Mouse (Mus musculus): ENCODE data around the gene Syk.

The Syk gene

DNA sequence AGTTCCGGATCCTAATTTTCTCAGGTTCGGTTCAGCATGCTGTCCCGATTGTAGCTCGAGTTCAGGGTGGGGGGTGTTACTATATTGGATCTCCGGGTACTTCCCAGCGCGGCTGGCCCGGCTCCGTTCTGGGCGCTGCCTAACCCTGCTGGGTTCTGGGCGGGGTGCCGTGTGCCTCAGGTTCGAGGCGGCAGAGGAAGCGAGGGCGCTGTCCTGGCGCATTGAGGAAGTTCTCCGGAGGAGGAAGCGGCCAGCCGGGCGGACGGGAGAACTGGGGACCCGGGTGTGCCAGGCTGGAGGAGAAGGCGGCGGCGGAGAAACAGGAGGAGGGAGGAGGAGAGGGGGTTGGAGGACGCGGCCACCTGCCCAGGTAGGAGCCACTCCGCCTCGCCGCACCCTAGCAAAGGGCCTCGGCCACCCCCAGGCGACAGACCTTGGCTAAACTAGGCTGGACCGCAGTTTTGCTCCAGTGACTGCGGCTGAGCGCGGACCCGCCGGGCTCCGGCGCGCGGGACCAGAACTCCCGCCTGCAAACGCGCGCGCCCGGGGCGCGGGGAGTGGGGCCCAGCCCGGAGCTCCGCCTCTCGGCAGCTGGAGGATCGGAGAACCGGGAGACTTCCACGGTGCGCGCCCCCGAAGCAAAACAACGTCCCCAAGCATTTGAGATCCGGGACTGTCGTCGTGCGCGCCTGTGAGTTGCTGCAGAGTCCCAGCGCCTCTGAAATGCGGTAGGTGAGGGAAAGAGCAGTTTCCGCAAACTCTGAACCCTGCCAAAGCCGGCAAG, at the start of gene Syk:
TSS of gene Syk (plus strand) at position 296 of the 784 bp plus-strand sequence.
- in situ Hi-C loops (cut with MboI, MseI) = no loop called here

DNA sequence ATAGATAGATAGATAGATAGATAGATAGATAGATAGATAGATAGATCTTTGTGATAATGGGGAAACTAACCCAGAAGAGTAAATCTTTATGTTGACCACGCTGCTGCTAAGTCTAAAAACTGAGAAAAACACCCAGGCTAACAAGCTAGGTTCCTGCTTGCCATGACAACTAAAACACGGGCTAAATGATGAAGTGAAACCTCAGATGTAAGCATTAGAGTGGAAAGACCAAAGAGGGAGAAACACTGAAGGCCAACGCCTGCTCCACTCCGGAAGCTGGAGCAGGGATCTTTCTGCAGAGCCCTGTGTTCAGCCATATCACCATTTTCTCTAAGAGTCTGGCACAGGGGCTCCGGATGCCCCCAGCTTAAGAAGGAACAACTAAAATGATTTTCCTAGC, 49.3 kb upstream of the Syk start:
- in situ Hi-C loops (cut with MboI, MseI) = loop anchor here in 1 of 2 experiments (5.0 kb wide), 1 partner anchor 91 kb away; no protein-coding TSS in a partner anchor

DNA sequence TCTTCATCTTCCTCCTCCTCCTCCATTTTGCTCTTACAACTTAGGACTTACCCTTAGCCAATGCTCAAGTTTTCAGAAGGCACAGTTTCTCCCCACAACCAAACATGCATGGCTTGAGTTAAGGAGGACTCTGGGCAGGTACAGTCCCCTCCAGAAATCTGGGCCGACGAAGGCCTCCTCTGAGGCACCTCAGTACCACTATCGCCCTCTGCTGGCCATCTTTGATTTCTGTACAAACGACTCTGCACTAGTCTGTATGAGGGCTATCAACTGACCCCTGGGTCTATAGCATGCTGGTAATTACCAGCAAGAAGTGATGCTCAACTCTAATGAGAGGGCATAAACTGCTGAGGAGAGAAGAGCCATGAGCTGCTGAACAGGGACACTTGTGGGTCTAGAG, 47.4 kb upstream of the Syk start:
- in situ Hi-C loops (cut with MboI, MseI) = loop anchor here (5.0 kb wide), 3 partner anchors 87 to 693 kb away; no protein-coding TSS in a partner anchor

DNA sequence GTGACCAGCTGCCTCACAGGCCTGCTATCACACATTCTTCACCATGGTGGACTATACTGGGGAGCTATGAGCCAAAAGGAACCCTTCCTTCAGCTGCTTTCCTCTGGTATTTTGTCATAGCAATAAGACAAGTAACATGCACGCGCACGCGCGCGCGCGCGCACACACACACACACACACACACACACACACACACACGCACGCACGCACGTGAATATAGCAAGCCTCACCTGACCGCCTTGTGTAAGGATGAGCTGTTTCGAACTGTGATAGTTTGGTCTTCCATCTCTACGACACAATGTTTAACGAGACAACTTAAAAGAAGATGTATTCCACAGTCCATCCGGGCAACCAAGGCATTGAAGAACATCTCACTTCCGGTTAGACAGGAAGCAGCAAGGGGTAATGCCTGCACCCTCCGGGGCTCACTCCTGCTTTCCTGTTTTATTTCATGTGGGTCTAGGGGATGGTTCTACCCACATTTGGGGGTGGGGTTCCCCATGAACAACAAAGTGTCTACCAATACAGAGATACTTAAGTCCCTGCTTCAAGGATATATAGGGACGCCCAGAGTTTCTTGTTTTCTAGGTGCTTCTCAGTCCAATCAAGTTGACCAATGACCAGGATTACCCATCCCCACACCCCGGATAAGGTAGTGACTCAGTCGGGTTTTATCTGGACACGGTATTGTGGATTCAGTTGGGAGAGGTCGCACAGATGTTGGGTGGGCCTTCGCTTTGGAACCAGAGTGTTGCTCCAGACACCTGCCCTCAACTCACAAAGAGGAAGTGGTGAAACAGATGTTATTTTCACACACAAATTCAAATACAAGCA, 45.0 kb upstream of the Syk start:
- in situ Hi-C loops (cut with MboI, MseI) = loop anchor here (5.0 kb wide), 3 partner anchors 84 to 696 kb away; no protein-coding TSS in a partner anchor

DNA sequence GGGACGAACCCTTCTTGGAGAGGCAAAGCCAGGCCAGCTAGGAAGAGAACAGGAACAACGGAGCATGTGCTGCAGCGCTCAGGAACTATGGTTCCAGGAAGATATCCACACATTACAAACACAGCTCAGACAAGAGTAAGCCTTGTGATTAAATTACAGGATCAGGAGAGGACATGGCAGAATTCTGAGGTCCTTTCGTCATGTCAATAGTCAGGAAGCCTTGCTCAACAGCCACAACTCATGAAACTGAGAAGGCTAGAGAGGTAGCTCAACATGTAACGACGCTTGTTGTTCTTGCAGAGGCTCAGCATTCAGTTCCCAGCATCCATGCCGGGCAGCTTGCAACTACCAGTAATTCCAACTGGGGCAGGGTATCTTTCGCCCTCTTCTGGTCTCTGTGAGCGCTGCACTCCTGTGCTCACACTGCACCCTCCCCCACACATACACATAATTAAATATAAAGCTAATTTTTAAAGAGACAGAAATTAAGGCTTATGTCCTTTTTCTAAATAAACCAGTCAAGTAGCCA, 44.3 kb upstream of the Syk start:
- in situ Hi-C loops (cut with MboI, MseI) = loop anchor here (5.0 kb wide), 3 partner anchors 84 to 696 kb away; no protein-coding TSS in a partner anchor

DNA sequence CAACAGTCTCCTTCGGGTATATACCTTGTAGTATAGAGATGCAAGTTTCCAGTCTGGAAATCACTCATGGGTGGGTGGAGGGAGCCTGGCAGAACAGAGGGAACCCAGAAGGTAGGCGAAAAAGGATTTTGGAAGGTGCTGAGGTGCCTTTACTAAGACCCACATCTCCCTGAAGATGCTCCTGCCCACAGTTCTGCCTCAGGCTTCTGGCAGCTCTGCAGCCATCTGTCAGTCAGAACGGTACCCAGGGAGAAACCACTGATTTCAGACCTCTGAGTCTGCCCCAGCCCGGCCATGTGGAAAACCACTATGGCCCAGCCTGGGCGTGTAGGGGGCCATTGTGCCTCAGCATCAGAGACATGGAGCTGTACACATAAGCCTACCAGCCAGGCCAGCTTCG, 43.5 kb upstream of the Syk start:
- in situ Hi-C loops (cut with MboI, MseI) = loop anchor here (5.0 kb wide), 3 partner anchors 83 to 697 kb away; no protein-coding TSS in a partner anchor

DNA sequence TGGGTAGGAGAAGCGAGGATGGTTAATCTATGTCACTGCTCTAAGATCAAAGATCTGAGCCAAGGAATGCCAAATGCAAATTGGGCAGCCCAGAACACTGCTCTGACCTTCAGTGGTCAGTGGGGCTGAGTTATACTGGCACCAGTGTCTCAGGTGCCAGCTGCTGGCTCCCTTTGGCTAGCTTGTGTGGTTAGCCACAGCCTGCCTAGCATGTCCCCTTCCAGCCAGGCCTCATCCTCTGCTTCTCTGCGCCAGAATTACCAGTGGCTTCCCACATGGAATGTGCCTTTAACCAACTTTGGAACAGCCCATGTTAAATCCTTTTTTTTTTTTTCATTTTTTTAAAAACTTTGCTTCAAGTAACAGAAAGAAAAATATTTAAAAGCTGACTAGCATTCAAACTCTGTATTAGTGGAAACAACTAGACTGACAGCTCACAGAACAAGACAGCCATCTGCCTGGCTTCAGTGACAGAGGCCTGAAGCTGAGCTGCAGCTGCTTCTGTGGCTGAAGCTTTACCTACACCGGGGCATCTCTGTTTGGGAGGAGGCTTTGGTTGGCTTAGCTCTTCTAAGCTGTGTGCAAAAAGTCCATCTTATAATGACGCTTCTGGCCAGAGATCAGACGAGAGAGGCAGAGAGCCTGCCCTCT, 41.5 kb upstream of the Syk start:
- in situ Hi-C loops (cut with MboI, MseI) = loop anchor here (5.0 to 10.0 kb wide), 2 partner anchors 264 to 287 kb away; no protein-coding TSS in a partner anchor

DNA sequence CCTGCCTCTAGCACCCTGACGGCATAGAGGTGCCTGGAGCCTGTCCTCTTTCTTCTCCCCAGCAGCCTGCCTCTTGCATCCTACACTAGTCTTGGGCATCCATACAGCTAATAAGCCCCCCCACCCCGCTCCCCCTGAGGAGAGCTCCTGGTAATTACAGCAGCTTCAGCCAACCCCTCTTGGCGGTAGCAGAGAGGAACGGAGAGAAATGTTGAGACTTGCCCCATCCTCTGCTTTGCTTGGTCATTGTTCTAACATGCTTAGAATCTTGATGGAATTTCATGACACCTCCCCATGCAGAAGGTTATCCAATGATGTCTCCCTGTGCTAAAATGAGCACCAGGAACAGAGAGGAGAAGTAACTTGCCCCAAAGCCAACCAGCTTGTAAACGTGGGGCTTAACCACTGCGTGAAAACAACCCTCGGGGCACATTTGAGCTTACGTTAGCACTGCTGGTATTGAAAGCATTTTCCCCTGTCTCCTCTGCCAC, 40.9 kb upstream of the Syk start:
- in situ Hi-C loops (cut with MboI, MseI) = loop anchor here (5.0 to 10.0 kb wide), 2 partner anchors 265 to 287 kb away; no protein-coding TSS in a partner anchor

DNA sequence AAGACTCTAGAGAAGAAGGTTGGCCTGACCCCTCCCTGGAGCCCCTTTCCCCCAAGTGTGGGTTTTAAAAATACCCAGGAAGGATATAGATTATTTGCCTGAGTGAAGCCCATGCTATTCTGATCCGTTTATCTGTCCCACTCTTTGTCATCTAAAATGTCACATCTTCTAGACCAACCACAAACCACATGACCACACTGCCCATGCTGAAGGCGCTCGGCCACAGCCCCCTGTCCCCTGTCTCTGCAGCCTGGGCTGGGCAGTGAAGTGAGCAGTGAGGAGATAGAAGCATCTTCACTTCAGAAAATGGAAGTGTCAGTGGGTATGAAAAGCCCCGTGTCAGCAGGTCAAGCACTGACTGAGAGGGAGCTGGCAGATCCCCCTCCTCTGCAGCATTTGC, 40.3 kb upstream of the Syk start:
- in situ Hi-C loops (cut with MboI, MseI) = loop anchor here (5.0 to 10.0 kb wide), 2 partner anchors 265 to 288 kb away; no protein-coding TSS in a partner anchor

DNA sequence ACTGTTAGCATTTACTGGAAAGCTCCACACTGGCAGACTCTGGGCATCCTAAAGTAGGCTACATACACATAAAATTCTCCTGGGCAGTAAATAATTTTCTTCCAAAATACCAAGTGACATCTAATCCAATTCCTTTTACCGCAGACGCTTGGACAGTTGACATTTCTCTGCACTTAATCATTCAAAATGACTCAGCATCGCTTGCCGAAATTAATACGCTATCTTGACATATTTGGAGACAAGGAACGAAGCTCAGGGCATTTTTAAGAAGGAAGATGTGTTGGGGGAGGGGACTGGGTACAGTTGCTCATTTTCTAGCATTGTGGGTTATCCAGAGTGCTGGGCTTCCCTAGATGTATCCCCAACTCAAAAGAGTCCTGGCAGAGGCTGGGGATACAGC, 36.7 kb upstream of the Syk start:
- in situ Hi-C loops (cut with MboI, MseI) = loop anchor here (5.0 to 10.0 kb wide), 2 partner anchors 291 to 709 kb away; no protein-coding TSS in a partner anchor

DNA sequence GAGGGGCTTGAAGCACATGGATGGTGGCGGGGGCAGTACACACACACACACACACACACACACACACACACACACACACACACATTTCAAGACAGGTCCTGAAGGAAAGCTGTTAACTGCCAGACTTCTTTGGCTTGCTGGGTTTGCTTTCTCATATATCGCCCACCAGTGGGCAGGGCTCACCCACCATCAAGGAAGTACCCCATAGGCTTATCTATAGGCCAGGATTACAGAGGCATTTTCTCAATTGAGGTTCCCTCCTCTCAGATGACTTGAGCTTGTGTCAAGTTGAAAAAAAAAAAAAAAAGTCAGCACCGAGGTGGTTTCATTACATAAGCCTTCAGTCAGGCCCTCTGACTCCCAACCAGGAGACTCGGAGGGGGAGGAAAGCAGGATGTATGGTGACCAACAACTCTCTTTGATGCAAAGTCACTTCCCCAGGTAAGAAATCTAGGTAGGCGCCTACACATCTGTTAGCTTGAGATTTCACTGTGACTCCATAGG, 32.2 kb upstream of the Syk start:
- in situ Hi-C loops (cut with MboI, MseI) = no loop called here

DNA sequence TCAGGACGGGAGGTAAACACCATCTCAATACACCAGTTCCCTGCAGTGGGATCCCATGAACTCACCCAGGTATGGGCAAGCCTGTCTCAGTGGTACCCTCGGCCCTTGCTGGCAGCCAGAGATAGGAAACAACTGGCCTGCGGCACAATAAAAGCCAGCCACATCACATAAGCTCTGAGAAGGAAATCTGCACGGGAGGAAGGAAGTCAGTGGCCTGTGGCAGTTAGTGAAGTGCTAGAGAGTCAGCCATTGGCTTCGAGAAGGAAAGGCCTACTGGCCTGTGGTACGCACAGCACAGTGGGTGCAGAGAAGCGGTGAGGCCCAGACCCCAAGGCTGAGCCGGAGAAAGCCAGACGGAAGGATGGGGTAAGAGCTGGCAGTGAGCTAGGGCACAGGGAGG, 31.7 kb upstream of the Syk start:
- in situ Hi-C loops (cut with MboI, MseI) = no loop called here

DNA sequence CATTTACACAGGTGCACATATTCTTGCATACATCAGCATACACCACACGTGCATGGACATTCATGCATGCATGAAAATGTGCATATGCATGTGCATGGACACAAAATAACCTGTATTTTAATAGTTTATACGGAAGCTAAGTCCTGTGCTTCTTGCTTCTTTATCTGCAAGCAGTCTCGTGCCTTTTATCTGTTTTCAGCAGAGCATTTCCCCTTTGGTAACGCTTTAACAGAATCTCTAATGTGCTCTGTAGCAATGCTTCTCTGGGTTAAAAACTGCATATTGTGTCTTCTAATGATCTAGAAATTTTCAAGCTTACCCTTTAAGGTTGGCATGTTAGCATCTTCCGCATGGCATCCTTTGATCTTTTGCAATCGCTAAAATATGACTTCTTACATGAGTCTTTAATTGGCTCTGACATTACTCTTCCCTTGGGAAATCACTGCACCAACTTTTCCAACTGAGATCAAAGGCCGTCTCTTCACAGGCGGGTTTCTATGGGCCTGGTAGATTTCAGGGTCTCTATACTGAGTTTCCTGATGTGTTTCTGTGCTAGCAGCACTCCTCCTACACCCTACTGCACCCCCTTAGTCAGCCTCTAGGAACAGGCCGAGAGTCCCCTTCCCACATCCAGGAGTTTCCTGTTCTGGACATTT, 30.0 kb upstream of the Syk start:
- in situ Hi-C loops (cut with MboI, MseI) = no loop called here

DNA sequence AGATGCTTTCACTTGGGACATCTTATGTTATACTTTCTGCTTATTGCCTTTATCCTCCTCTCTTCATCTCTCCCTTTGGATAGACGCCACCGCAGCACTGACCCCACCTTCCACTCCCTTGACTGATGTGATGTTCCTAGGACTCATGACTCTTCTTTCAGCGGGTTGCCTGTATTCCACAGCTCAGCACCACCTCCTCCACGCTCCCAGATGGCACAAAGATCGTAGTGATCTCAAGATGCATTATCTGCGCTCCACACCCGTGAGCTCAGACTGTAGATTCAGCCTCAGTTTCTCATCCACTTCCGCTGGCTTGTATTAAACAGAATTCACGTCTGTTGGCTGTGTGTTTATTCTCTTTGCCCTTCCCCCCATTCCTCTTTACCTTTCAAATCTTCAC, 28.3 kb upstream of the Syk start:
- in situ Hi-C loops (cut with MboI, MseI) = no loop called here

DNA sequence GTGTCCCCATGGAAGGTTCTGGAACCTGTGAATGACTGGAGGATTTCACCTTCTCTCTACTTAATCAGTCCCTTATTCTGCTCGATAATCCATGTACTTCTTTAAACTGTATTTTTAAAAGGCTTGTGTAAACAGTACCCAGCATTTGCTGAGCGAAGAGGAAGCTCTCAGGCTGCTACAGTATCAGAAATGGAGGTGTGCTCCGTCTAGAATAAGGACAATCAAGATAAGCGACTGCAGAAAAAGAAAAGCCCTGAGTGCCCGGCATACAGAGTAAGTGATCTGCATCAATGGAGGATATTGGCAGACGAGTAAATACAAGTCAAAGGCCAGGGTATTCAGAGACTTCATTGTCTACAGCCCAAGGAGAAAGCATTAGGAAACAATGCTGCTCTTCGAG, 25.6 kb upstream of the Syk start:
- in situ Hi-C loops (cut with MboI, MseI) = no loop called here

DNA sequence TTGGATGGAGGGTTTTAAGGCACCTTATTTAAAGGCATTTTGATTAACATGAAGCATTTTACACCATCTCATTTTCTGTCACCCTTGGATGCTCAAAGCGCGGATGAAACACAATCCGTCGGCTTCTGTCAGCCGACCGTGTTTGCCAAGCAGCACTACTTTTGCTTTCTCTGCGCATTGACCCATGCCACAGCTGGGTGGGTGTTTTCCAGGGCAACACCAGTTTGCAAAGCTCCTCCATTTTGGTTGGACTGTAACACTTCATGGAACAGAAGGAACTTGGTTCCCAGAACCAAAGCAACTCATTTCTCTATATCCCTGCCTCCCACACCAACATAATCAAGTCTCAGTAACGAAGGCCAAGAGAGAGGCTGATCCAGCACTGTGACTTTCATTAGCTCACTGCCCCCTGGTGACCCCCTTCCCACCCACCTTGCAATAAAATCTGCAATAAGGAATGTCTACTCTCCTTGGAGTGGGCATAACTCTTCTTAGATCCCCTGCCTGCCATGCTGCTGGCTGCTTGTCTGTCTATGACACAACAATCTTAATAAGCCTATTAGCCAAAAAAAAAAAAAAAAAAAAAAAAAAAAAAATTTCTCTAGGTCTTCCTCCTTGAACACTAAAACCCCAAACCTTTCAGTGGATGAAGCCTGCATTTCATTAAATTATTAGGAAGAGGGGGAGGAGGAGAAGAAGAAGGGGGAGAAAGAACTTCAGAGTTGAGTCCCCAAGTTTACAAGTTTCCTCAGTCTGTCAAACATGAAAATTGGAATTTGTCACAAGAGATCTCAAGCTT, 21.4 kb upstream of the Syk start:
- in situ Hi-C loops (cut with MboI, MseI) = no loop called here

DNA sequence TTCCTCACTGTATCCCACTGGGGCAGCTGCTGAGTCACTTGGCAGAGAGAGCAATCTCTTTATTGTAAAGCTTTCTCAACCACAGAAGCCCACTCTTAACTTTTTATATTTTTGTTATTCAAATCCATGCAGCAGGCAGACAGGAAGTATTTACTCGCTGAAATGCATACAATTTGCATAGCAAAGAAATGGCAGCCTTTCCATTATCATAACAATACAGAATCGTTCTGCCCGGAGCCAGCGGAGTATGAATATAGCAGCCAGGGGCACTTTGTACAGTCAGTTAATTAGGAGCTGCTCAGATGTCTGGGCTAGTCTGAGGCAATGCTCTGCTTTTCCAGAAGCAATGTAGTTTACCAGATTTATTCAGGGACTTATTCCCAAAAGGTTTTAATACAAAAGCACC, 20.8 kb upstream of the Syk start:
- in situ Hi-C loops (cut with MboI, MseI) = no loop called here

DNA sequence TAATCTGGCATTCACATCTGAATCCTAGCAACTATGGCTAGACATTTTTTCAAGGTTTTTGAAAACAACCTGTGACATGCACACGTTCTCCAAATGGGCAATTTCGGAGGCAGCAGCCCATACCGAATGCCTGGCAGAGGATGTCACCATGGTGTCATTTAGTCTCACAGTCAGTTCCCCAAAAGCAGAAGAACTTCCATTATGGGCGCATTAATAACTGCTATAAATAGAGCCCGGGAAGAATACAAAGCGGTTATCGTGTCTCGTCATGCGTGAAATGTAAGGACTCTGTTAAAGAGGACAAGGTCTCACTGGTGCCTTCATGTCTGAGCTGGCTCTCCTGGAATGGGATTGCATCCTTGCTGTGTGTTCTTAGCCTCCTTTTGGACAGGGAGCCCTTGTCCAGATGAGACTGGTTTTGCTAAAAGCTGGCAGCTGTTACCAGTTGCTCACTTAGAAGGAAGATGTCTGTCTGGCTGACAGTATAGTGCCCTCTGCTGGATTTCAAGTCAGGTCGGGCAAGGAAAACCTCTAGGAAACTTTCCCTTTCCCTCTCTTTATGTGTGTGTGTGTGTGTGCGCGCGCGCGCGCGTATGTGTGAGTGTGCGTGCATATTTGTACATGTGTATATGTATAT, 17.8 kb upstream of the Syk start:
- in situ Hi-C loops (cut with MboI, MseI) = no loop called here

DNA sequence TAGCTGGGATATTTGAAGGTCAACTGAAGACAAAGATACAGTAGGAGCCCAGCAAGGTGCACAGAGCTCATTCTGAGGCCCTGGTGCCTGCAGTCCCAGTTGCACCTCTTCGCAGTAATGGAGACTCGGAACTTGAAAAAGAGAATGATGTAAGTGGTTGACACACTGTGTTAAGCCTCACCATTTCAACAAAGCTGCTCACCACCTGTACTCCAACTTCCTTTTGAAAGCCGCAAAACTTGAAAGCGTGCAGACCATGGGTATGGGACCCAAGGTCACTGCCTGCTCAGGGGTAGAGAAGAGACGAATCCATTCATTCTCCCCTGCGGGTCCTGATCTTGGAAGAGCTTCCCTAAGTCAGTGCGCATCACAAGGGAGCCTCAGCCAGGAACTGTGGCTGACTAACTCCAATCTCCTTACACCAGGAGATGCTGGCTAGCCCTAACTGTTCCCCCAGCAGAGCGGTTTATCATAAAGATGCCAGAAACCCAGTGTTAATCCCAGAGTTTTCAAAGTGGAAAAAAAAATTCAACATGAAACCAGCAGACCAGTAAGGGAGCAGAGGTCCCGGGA, 16.7 kb upstream of the Syk start:
- in situ Hi-C loops (cut with MboI, MseI) = no loop called here

All from T-helper 17 cell (primary cell).